Mouse (Mus musculus): ENCODE results near the gene Mkln1.

DNA sequence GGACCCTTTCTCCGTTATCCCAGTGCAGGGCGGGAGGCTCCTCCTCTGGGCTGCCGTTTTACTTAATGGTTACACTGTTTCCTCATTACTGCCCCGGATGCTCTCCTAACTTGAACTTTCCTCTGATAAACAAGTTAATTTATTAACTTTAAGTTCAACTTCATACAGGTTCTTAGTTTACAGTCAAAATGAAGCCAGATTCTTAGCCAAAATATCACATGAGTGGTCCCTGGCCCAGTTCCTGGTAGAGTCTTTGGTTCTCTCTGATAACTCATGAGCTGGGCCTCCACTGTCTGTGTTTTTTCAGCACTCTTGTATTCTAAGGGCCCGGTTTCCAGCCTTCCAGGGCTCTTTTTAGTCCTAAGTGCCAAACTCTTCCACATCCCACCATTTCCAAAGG is 5.7 kb upstream of the Mkln1 start:
- TF ChIP-seq CTCF (IDR thresholded peaks at IDR 0.05; ENCODE audit: low read depth): no peak
- TF ChIP-seq EP300 (IDR thresholded peaks at IDR 0.05; ENCODE audit: low read depth): no peak

All from heart, postnatal 0 days (tissue).